Mouse (Mus musculus): ENCODE measurements at regions not wholly inside any gene's neighbourhood (a gene's known extent, or its start where the extent isn't known, plus 50 kb on each side); places are given as distances from the start of the nearest gene placed in this dataset.

DNA sequence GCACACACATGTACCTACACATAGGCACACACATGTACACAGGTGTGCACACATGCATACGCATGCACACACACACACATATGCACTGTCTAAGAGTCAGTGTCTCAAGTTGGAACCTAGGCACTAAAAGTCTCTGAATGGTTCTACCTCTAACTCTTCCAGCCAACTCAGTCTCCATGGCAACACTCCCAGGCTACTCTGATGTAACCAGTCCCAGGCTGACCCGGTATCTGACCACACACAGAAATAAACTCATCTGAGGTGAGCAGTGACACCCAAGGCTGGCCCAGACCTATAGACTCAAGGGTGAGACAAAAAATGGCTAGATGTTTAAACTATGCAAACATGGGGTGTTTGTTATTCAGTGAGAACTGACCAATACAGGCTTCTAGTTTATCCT is 262.1 kb downstream of the Setd4 start:
- Histone ChIP-seq H3K36me3 (ENCODE audit: control insufficient read depth, insufficient read depth, low read length) (no peaks in the 10 kb centered on the region), H3K4me1 (ENCODE audit: control insufficient read depth, insufficient read depth, low read length) (no peaks in the 10 kb centered on the region), H3K9me3 (ENCODE audit: control insufficient read depth, low read length) (no peaks in the 10 kb centered on the region), H3K4me3 (ENCODE audit: low read length) (no peak overlapping the region), H3K27me3 (replicated peaks; ENCODE audit: control insufficient read depth, insufficient read depth, low read length) (no peaks in the 10 kb centered on the region), H3K4me2 (ENCODE audit: low read depth, low read length) (no peak overlapping the region), H3K27ac (ENCODE audit: low read length) (no peak overlapping the region), H3K9ac (ENCODE audit: low read depth, low read length) (no peak overlapping the region)
- 77% methylated on average over 2 of the region's 2 CpGs for WGBS
- ATAC-seq = no peak

DNA sequence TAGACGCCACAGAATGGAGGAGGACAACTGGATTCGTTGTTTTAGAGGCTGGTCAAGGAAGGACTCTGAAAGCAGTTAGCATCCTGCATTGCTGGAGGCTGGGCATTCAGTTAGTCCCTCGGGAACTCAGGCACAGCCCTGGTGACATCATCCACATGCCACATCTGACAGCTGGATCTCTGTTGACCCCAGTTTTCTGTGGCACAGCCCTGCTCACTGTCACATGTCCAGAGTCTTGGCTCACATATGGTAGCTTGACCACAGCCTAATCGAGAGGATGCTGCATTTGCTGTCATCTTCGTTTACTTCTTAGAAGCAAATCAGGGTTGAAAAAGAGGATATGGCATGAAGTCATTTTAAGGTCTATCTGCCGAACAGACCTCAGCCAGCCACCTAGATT is 265.1 kb downstream of the Setd4 start:
- H3K36me3 ChIP-seq (ENCODE audit: control insufficient read depth, insufficient read depth, low read length) = no peaks in the 10 kb centered on the region
- no peak overlapping the region for H3K9ac ChIP-seq (ENCODE audit: low read depth, low read length)
- H3K4me3 ChIP-seq (ENCODE audit: low read length) = no peak overlapping the region
- H3K9me3 ChIP-seq (ENCODE audit: control insufficient read depth, low read length) = no peaks in the 10 kb centered on the region
- no peak for ATAC-seq
- no peak overlapping the region for H3K27ac ChIP-seq (ENCODE audit: low read length)
- no peaks in the 10 kb centered on the region for H3K27me3 ChIP-seq (replicated peaks; ENCODE audit: control insufficient read depth, insufficient read depth, low read length)
- no peak overlapping the region for H3K4me2 ChIP-seq (ENCODE audit: low read depth, low read length)
- WGBS = 64% methylated on average over 6 of the region's 6 CpGs
- H3K4me1 ChIP-seq (ENCODE audit: control insufficient read depth, insufficient read depth, low read length) = no peaks in the 10 kb centered on the region

DNA sequence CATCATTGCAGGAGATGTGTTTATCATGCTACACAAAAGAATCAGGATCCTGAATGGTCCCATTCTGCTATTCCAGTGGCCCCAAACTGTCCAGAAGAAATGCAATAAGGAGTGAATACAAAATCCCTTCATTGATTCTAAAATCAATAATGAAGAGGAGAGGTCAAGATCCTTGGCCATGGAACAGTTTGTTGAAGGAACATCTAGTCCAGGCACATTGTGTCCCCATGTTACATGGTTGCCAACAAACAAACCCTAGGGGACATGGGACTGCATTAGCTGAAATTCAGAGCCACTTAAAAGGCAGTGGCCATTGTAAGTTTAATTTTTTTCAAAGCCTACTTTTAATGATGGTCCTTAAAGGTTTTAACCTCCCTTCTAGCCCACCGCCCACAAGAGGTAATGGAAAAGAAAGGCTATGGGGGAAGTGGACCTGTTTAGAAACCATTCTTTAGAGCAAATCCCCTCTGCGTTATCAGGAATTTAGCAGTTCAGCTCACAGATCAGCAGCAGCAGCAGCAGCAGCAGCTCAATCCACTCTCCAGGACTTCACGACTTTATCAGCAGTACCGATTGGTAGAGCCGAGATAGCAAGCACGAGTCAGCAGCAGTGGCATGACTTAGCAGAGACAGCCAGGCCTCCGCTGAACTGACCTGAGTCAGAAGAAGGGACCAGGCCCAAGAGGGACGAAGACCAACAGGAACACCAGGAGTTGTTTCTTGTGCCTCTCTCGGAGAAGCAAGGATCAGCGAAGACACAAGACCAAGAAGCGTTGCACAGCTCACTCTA is 268.3 kb downstream of the Setd4 start:
- H3K4me3 ChIP-seq (ENCODE audit: low read length) = no peak overlapping the region
- no peaks in the 10 kb centered on the region for H3K27me3 ChIP-seq (replicated peaks; ENCODE audit: control insufficient read depth, insufficient read depth, low read length)
- H3K9ac ChIP-seq (ENCODE audit: low read depth, low read length) = no peak overlapping the region
- H3K4me2 ChIP-seq (ENCODE audit: low read depth, low read length) = no peak overlapping the region
- WGBS = 73% methylated on average over 11 of the region's 11 CpGs
- H3K9me3 ChIP-seq (ENCODE audit: control insufficient read depth, low read length) = no peaks in the 10 kb centered on the region
- no peaks in the 10 kb centered on the region for H3K4me1 ChIP-seq (ENCODE audit: control insufficient read depth, insufficient read depth, low read length)
- no peaks in the 10 kb centered on the region for H3K36me3 ChIP-seq (ENCODE audit: control insufficient read depth, insufficient read depth, low read length)
- ATAC-seq = no peak
- no peak overlapping the region for H3K27ac ChIP-seq (ENCODE audit: low read length)

DNA sequence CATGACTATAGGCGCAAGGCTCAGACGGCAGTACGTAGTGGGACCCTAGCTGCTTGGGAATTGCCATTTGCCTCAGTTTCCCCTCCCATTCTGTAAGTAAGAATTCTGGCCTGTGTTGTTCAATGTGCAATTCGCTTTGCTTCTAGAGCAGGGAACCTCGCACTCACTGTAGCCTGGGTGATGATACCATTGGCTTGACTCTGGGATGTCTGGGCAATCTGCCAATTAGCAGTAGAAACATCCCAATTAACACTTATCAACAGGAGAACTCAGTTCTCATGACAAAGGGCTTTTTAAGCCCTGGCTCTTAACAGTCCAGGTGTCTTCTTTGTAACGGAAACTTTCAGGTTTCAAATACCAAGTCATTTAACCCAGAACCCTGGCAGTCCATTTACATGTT is 270.2 kb downstream of the Setd4 start:
- no peaks in the 10 kb centered on the region for H3K27me3 ChIP-seq (replicated peaks; ENCODE audit: control insufficient read depth, insufficient read depth, low read length)
- peaks cover 1% of the 10 kb centered on the region; the same call in 1 of the 2 replicates for H3K4me1 ChIP-seq (ENCODE audit: control insufficient read depth, insufficient read depth, low read length)
- H3K27ac ChIP-seq (ENCODE audit: low read length) = no peak overlapping the region
- no peak for ATAC-seq
- H3K9ac ChIP-seq (ENCODE audit: low read depth, low read length) = no peak overlapping the region
- no peaks in the 10 kb centered on the region for H3K36me3 ChIP-seq (ENCODE audit: control insufficient read depth, insufficient read depth, low read length)
- H3K4me3 ChIP-seq (ENCODE audit: low read length) = no peak overlapping the region
- no peak overlapping the region for H3K4me2 ChIP-seq (ENCODE audit: low read depth, low read length)
- H3K9me3 ChIP-seq (ENCODE audit: control insufficient read depth, low read length) = no peaks in the 10 kb centered on the region
- WGBS = 72% methylated on average over 6 of the region's 6 CpGs

DNA sequence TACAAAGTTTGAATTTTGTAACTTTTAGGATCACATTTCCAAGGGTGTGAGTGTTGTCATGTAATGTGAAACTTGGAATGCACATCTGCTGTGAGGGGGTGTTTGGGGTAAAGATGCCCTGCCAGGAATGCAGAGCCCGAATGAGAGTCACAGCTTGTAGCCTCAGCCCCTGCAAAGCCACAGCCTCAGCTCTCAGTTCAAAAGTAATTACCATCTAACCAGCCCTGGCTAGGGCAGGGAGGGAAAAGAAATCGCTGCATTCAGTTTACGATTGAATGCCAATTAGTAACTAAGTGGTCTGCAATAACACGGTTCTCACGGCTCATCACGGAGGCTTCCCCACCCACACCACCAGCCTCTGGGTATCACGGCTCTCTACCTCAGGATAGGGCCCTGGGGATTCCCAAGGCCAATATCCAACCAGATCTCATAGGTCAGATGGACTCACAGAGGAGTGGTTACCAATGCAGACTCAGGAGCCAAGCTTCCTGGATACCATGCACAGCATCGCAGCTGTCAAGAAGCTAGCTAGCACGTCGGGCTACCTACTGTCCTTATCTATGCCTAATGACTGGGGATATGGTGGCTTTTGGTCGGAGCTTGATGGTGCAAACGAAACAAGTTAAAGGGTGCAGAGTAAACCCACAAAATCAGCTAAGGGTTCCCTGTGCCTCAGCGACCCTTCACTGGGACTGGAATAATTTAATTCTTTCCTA is 275.0 kb downstream of the Setd4 start:
- ATAC-seq = no peak
- Histone ChIP-seq H3K36me3 (ENCODE audit: control insufficient read depth, insufficient read depth, low read length) (no peaks in the 10 kb centered on the region), H3K27ac (ENCODE audit: low read length) (no peak overlapping the region), H3K9me3 (ENCODE audit: control insufficient read depth, low read length) (no peaks in the 10 kb centered on the region), H3K9ac (ENCODE audit: low read depth, low read length) (no peak overlapping the region), H3K4me2 (ENCODE audit: low read depth, low read length) (no peak overlapping the region), H3K4me3 (ENCODE audit: low read length) (no peak overlapping the region), H3K4me1 (ENCODE audit: control insufficient read depth, insufficient read depth, low read length) (peaks cover 2% of the 10 kb centered on the region; the same call in 1 of the 2 replicates), H3K27me3 (replicated peaks; ENCODE audit: control insufficient read depth, insufficient read depth, low read length) (no peaks in the 10 kb centered on the region)
- WGBS = 33% methylated on average over 13 of the region's 13 CpGs

DNA sequence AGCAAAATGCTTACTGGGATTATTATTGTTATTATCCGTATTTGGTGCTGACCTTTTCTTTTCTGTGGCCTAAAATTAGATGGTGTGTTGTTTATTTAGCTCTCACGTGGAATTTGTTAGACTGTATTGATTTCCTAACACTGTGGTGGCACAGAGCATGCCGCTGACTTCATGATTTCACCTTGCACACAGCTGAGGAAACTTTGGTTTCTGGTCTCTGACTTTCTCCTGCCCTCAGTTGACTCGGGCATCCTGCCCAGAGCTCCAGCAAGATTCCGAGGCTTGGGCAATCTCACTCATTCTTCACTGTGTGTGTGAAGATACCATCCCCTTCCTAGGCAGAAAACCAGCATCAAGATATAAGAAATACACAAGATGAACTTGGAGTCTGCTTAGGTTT is 279.0 kb downstream of the Setd4 start:
- no peak overlapping the region for H3K9ac ChIP-seq (ENCODE audit: low read depth, low read length)
- H3K9me3 ChIP-seq (ENCODE audit: control insufficient read depth, low read length) = no peaks in the 10 kb centered on the region
- peaks cover 2% of the 10 kb centered on the region; the same call in 1 of the 2 replicates for H3K4me1 ChIP-seq (ENCODE audit: control insufficient read depth, insufficient read depth, low read length)
- H3K4me2 ChIP-seq (ENCODE audit: low read depth, low read length) = no peak overlapping the region
- ATAC-seq = no peak
- 79% methylated on average over 5 of the region's 5 CpGs for WGBS
- H3K27me3 ChIP-seq (replicated peaks; ENCODE audit: control insufficient read depth, insufficient read depth, low read length) = no peaks in the 10 kb centered on the region
- H3K36me3 ChIP-seq (ENCODE audit: control insufficient read depth, insufficient read depth, low read length) = no peaks in the 10 kb centered on the region
- no peak overlapping the region for H3K4me3 ChIP-seq (ENCODE audit: low read length)
- H3K27ac ChIP-seq (ENCODE audit: low read length) = no peak overlapping the region

DNA sequence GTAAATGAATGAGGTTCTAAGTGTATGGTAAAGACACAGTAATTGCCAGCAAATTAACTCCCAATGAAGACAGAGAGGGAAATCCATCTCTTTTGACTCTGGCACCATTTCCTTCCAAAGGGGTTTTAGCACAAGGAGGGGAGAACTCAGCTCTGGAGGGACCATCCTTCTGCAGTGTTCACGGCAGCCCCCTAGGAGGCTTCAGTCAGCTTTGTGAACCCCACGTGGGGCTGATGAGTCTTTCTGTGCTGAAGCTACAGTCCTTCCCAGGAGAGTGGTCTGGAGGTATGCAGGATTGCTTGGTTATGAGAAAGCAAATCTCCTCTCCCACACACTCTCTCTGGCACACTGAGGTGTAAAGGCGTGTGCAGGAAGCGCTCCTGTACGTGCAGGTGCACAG is 280.7 kb downstream of the Setd4 start:
- H3K9ac ChIP-seq (ENCODE audit: low read depth, low read length) = no peak overlapping the region
- no peak overlapping the region for H3K27ac ChIP-seq (ENCODE audit: low read length)
- no peaks in the 10 kb centered on the region for H3K27me3 ChIP-seq (replicated peaks; ENCODE audit: control insufficient read depth, insufficient read depth, low read length)
- H3K4me3 ChIP-seq (ENCODE audit: low read length) = no peak overlapping the region
- H3K4me2 ChIP-seq (ENCODE audit: low read depth, low read length) = no peak overlapping the region
- H3K4me1 ChIP-seq (ENCODE audit: control insufficient read depth, insufficient read depth, low read length) = no peaks in the 10 kb centered on the region
- H3K9me3 ChIP-seq (ENCODE audit: control insufficient read depth, low read length) = no peaks in the 10 kb centered on the region
- 69% methylated on average over 5 of the region's 5 CpGs for WGBS
- H3K36me3 ChIP-seq (ENCODE audit: control insufficient read depth, insufficient read depth, low read length) = no peaks in the 10 kb centered on the region
- no peak for ATAC-seq

DNA sequence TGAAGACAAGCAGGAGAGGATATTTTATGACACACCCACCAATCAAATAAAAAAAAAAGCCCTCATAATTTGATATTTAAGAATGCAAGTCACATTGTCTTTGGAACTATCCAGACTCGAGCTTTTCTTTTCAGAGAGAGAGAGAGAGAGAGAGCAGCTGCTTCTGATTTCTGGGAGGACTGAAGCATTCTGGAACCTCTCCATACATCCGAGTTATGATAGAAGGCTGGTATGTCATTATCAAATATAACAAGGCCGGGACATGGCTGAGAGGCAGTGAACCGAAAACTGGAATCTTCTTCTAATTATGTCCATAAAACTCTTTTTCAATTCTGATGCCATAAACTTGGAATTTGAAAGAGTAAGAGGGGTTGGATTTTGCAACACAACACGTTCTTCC is 284.3 kb downstream of the Setd4 start:
- H3K36me3 ChIP-seq (ENCODE audit: control insufficient read depth, insufficient read depth, low read length) = no peaks in the 10 kb centered on the region
- no peaks in the 10 kb centered on the region for H3K9me3 ChIP-seq (ENCODE audit: control insufficient read depth, low read length)
- no peak for ATAC-seq
- 80% methylated on average over 5 of the region's 5 CpGs for WGBS
- H3K27ac ChIP-seq (ENCODE audit: low read length) = no peak overlapping the region
- H3K9ac ChIP-seq (ENCODE audit: low read depth, low read length) = no peak overlapping the region
- H3K4me1 ChIP-seq (ENCODE audit: control insufficient read depth, insufficient read depth, low read length) = no peaks in the 10 kb centered on the region
- no peak overlapping the region for H3K4me2 ChIP-seq (ENCODE audit: low read depth, low read length)
- no peaks in the 10 kb centered on the region for H3K27me3 ChIP-seq (replicated peaks; ENCODE audit: control insufficient read depth, insufficient read depth, low read length)
- H3K4me3 ChIP-seq (ENCODE audit: low read length) = no peak overlapping the region

DNA sequence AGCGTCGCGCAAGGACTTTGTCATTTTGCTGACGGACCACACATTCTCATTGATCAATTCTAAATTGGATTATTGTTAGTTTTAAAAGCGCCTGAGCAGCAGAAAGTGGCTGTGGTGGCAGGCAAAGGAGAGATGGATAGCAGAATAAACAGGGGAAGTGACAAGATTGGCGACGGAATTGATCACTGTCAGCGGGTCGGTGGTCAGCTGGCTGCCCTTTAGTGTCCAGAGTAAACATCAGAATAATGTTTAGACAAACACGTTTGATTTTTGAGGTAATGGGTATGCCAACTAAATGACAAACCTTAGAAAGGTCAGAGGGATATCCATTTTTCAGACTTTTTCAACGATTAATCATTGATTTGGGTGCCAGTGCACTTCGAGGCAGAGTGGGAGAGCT is 292.2 kb downstream of the Setd4 start:
- no peak overlapping the region for H3K27ac ChIP-seq (ENCODE audit: low read length)

More for the DNA sequence above, 292.2 kb downstream of the Setd4 start:
- Histone ChIP-seq H3K4me1 (ENCODE audit: control insufficient read depth, insufficient read depth, low read length) (no peaks in the 10 kb centered on the region), H3K36me3 (ENCODE audit: control insufficient read depth, insufficient read depth, low read length) (no peaks in the 10 kb centered on the region), H3K9me3 (ENCODE audit: control insufficient read depth, low read length) (no peaks in the 10 kb centered on the region), H3K9ac (ENCODE audit: low read depth, low read length) (no peak overlapping the region), H3K4me2 (ENCODE audit: low read depth, low read length) (no peak overlapping the region), H3K4me3 (ENCODE audit: low read length) (no peak overlapping the region), H3K27me3 (replicated peaks; ENCODE audit: control insufficient read depth, insufficient read depth, low read length) (no peaks in the 10 kb centered on the region)
- ATAC-seq = no peak
- 57% methylated on average over 12 of the region's 12 CpGs for WGBS

Data from intestine, embryonic 16.5 days (tissue).